Mouse (Mus musculus): ENCODE measurements around the gene Xpr1. TPM values are rescaled to one million over a fixed set of nuclear protein-coding genes. Genes with fewer than 3 reads are reported as not detected.

The Xpr1 gene
- polyA plus RNA-seq, 1 experiment from 2014 or later = 46.7 TPM

GRCm38 (mm10) chr1:155394829-155395228 lies 22.4 kb downstream of the Xpr1 start:
- ATAC-seq (ENCODE audit: low FRiP score) = no peak
- H3K4me3 ChIP-seq (replicated peaks) = no peak overlapping the region
- H3K27me3 ChIP-seq (replicated peaks) = no peaks in the 10 kb centered on the region
- H3K27ac ChIP-seq (replicated peaks) = no peak overlapping the region
- H3K9ac ChIP-seq (replicated peaks) = no peak overlapping the region
- no peaks in the 10 kb centered on the region for H3K36me3 ChIP-seq
- H3K4me1 ChIP-seq = no peaks in the 10 kb centered on the region
- no peaks in the 10 kb centered on the region for H3K9me3 ChIP-seq (replicated peaks)
- no peak overlapping the region for H3K4me2 ChIP-seq
- WGBS = 75% methylated on average over 6 of the region's 6 CpGs

- Histone ChIP-seq H3K36me3 (no peaks in the 10 kb centered on the region), H3K4me2 (no peak overlapping the region), H3K4me3 (replicated peaks) (no peak overlapping the region), H3K9ac (replicated peaks) (no peak overlapping the region), H3K27ac (replicated peaks) (no peak overlapping the region), H3K27me3 (replicated peaks) (no peaks in the 10 kb centered on the region), H3K9me3 (replicated peaks) (no peaks in the 10 kb centered on the region), H3K4me1 (peaks cover 6% of the 10 kb centered on the region; the same call in 1 of the 2 replicates)
- WGBS = 66% methylated on average over 2 of the region's 2 CpGs
- ATAC-seq (ENCODE audit: low FRiP score) = no peak
These were observed 23.2 kb downstream of the Xpr1 start for GRCm38 (mm10) chr1:155394021-155394420.

GRCm38 (mm10) chr1:155392825-155393224 lies 24.4 kb downstream of the Xpr1 start:
- Histone ChIP-seq H3K9me3 (replicated peaks) (no peaks in the 10 kb centered on the region), H3K27ac (replicated peaks) (no peak overlapping the region), H3K9ac (replicated peaks) (no peak overlapping the region), H3K36me3 (no peaks in the 10 kb centered on the region), H3K27me3 (replicated peaks) (no peaks in the 10 kb centered on the region), H3K4me3 (replicated peaks) (no peak overlapping the region), H3K4me1 (peaks cover 13% of the 10 kb centered on the region), H3K4me2 (no peak overlapping the region)
- no peak for ATAC-seq (ENCODE audit: low FRiP score)
- WGBS = 95% methylated on average over 7 of the region's 7 CpGs

DNA sequence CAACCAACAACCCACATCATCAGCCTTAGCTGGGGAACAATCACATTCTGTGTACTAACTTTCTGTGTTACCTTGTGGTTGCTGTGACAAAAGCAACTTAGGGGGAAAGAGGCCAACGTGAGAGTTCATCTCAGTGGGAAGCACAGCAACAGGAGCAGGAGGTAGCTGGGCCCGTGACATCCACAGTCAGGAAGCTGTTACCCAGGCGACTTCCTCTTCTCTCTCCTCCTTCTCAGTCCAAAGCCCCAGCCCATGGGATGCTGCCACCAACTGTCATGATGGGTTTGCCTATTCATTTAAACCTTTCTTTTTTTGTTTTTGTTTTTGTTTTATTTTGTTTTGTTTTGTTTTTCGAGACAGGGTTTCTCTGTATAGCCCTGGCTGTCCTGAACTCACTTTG lies 25.7 kb downstream of the Xpr1 start:
- H3K9ac ChIP-seq (replicated peaks) = no peak overlapping the region
- H3K27me3 ChIP-seq (replicated peaks) = no peaks in the 10 kb centered on the region
- 69% methylated on average over 4 of the region's 4 CpGs for WGBS
- no peaks in the 10 kb centered on the region for H3K36me3 ChIP-seq
- H3K27ac ChIP-seq (replicated peaks) = no peak overlapping the region
- peaks cover 18% of the 10 kb centered on the region for H3K4me1 ChIP-seq
- no peak overlapping the region for H3K4me2 ChIP-seq
- H3K4me3 ChIP-seq (replicated peaks) = no peak overlapping the region
- H3K9me3 ChIP-seq (replicated peaks) = no peaks in the 10 kb centered on the region
- no peak for ATAC-seq (ENCODE audit: low FRiP score)

GRCm38 (mm10) chr1:155388418-155388817 lies 28.8 kb downstream of the Xpr1 start:
- 0% methylated on average over 1 of the region's 1 CpGs for WGBS
- H3K27ac ChIP-seq (replicated peaks) = no peak overlapping the region
- ATAC-seq (ENCODE audit: low FRiP score) = no peak

GRCm38 (mm10) chr1:155386551-155386950 lies 30.7 kb downstream of the Xpr1 start:
- Histone ChIP-seq H3K4me3 (replicated peaks) (no peak overlapping the region), H3K4me2 (no peak overlapping the region), H3K27ac (replicated peaks) (no peak overlapping the region), H3K9me3 (replicated peaks) (no peaks in the 10 kb centered on the region), H3K9ac (replicated peaks) (no peak overlapping the region), H3K4me1 (peaks cover 18% of the 10 kb centered on the region), H3K27me3 (replicated peaks) (no peaks in the 10 kb centered on the region), H3K36me3 (peaks cover 6% of the 10 kb centered on the region; the same call in 1 of the 2 replicates)
- ATAC-seq (ENCODE audit: low FRiP score) = no peak
- 63% methylated on average over 4 of the region's 4 CpGs for WGBS

More at GRCm38 (mm10) chr1:155388418-155388817, 28.8 kb downstream of the Xpr1 start:
- peaks cover 18% of the 10 kb centered on the region for H3K4me1 ChIP-seq
- no peak overlapping the region for H3K9ac ChIP-seq (replicated peaks)
- no peak overlapping the region for H3K4me3 ChIP-seq (replicated peaks)
- peaks cover 6% of the 10 kb centered on the region; the same call in 1 of the 2 replicates for H3K36me3 ChIP-seq
- H3K9me3 ChIP-seq (replicated peaks) = no peaks in the 10 kb centered on the region
- no peaks in the 10 kb centered on the region for H3K27me3 ChIP-seq (replicated peaks)
- no peak overlapping the region for H3K4me2 ChIP-seq

DNA sequence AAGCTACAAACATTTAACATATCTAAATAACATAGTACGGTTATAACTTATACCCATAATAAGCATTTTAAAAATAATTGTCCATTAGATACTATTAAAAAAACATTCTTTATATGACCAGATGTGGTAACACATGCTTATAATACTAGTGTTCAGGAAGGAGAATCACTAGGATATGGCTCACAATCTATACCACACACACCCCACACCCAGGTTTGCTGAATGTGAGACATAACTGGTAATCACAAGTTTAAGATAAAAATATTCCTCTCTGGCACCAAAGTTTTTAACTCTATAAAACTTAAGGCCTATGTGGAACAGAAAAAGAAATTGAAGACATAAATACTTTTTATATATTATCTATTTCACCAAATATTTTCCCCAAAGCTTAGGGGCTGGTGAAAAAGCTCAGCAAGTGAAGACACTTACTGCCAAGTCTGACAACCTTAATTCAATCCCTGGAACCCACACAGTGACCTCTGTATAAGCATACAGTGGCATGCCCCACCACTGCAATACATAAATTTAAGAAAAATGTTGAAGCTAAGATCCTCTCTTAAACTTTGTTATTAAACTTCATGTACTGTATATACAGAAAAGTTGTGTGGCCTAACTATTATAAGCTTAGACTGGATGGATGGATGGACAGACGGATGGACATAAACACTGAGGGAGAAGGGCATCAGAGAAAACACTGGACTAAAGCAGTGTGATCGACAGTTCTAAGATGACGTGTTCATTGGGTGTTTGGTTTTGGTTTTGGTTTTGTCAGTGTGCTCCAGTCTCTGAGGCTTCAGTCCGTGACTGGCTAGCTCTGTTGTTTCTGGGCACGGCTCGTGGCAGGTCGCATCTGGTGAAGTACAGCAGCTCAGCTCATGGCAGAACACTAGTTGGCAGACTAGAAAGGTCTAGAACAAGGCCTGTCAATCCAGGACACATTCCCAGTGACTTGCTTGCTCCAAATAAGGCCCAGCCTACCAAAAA lies 33.6 kb downstream of the Xpr1 start:
- WGBS = 90% methylated on average over 8 of the region's 8 CpGs
- no peaks in the 10 kb centered on the region for H3K27me3 ChIP-seq (replicated peaks)
- no peak overlapping the region for H3K9ac ChIP-seq (replicated peaks)
- ATAC-seq (ENCODE audit: low FRiP score) = no peak
- peaks cover 6% of the 10 kb centered on the region; the same call in 1 of the 2 replicates for H3K36me3 ChIP-seq
- H3K27ac ChIP-seq (replicated peaks) = no peak overlapping the region
- no peak overlapping the region for H3K4me3 ChIP-seq (replicated peaks)
- no peak overlapping the region for H3K4me2 ChIP-seq
- no peaks in the 10 kb centered on the region for H3K9me3 ChIP-seq (replicated peaks)
- peaks cover 10% of the 10 kb centered on the region for H3K4me1 ChIP-seq

DNA sequence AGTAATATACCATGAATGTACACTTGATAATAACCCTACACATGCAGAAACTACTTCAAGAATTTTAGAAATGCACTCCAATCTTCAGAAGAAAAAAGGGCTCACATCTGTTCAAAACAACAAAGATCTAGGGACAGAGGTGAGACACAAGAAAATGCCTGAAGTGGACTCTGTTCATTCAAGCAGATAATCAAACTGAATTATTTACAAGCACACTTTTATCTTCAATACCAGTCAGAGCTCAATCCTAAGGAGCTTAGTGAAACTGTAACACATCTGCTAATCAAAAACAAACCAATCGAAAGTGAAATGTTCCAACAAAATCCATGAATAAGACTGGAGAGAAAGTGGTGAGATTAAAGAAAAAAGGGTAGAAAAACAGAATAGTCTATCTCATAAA lies 35.3 kb downstream of the Xpr1 start:
- Histone ChIP-seq H3K27me3 (replicated peaks) (no peaks in the 10 kb centered on the region), H3K27ac (replicated peaks) (no peak overlapping the region), H3K4me1 (no peaks in the 10 kb centered on the region), H3K9me3 (replicated peaks) (no peaks in the 10 kb centered on the region), H3K36me3 (peaks cover 6% of the 10 kb centered on the region; the same call in 1 of the 2 replicates), H3K4me3 (replicated peaks) (no peak overlapping the region), H3K9ac (replicated peaks) (no peak overlapping the region), H3K4me2 (no peak overlapping the region)
- no peak for ATAC-seq (ENCODE audit: low FRiP score)
- WGBS = 68% methylated on average over 1 of the region's 1 CpGs

DNA sequence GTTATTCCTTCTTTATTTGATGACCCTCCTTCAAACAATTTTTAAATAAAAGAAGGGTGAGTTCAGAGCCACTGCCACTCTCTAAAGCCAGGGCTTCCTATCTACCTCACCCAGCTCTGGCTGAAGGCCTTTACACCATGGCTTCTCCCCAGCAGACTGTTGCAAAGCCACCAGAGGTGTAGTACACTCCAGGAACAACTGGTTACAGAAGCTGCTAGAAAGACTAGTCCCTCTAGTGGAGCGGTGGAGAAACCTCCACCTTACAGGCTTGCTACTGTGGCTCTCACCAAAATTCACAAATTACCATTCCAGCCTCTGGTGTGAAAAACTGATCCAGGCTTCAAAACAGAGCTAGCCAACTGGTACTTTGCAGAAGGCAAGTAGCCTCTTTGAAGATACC lies 37.9 kb downstream of the Xpr1 start:
- no peaks in the 10 kb centered on the region for H3K27me3 ChIP-seq (replicated peaks)
- no peaks in the 10 kb centered on the region for H3K4me1 ChIP-seq
- WGBS = 95% methylated on average over 1 of the region's 1 CpGs
- H3K36me3 ChIP-seq = peaks cover 6% of the 10 kb centered on the region; the same call in 1 of the 2 replicates
- no peak overlapping the region for H3K4me3 ChIP-seq (replicated peaks)
- no peak overlapping the region for H3K27ac ChIP-seq (replicated peaks)
- no peak overlapping the region for H3K4me2 ChIP-seq
- no peak overlapping the region for H3K9ac ChIP-seq (replicated peaks)
- ATAC-seq (ENCODE audit: low FRiP score) = no peak
- H3K9me3 ChIP-seq (replicated peaks) = no peaks in the 10 kb centered on the region

DNA sequence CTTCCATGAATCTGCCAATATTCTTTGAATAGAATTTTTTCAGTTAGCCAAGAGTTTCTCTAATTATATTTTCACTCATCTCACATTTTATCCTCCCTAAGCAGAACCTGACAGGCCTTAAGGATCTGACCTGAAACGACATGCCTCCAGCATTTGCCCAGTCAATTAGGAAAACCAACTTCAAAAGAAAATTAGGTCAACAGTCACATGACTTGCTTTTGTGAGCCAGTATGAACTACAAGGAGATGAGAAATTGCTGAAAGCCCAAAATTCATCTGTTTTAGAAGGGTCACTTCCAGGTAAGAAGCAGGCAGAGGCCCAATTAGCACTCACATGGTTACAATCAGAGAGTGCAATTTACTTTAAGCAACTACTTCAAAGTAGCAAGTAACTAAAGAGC lies 44.4 kb downstream of the Xpr1 start:
- Histone ChIP-seq H3K4me1 (peaks cover 2% of the 10 kb centered on the region; the same call in 1 of the 2 replicates), H3K4me3 (replicated peaks) (no peak overlapping the region), H3K9me3 (replicated peaks) (no peaks in the 10 kb centered on the region), H3K4me2 (no peak overlapping the region), H3K9ac (replicated peaks) (no peak overlapping the region), H3K27me3 (replicated peaks) (no peaks in the 10 kb centered on the region), H3K27ac (replicated peaks) (no peak overlapping the region), H3K36me3 (no peaks in the 10 kb centered on the region)
- ATAC-seq (ENCODE audit: low FRiP score) = no peak
- 71% methylated on average over 1 of the region's 1 CpGs for WGBS

GRCm38 (mm10) chr1:155370075-155370658 lies 47.0 kb downstream of the Xpr1 start:
- Histone ChIP-seq H3K9ac (replicated peaks) (no peak overlapping the region), H3K4me3 (replicated peaks) (no peak overlapping the region), H3K27me3 (replicated peaks) (no peaks in the 10 kb centered on the region), H3K9me3 (replicated peaks) (no peaks in the 10 kb centered on the region), H3K4me2 (no peak overlapping the region), H3K27ac (replicated peaks) (0 out of 2 replicates have a peak overlapping the region, but pooled peaks have one; percentile 23), H3K4me1 (peaks cover 7% of the 10 kb centered on the region; the same call in 1 of the 2 replicates), H3K36me3 (no peaks in the 10 kb centered on the region)
- ATAC-seq (ENCODE audit: low FRiP score) = no peak
- 49% methylated on average over 2 of the region's 2 CpGs for WGBS

GRCm38 (mm10) chr1:155366366-155366765 lies 50.8 kb downstream of the Xpr1 start:
- ATAC-seq (ENCODE audit: low FRiP score) = no peak

More at GRCm38 (mm10) chr1:155366366-155366765, 50.8 kb downstream of the Xpr1 start:
- 38% methylated on average over 4 of the region's 4 CpGs for WGBS
- no peak overlapping the region for H3K4me3 ChIP-seq (replicated peaks)
- H3K27me3 ChIP-seq (replicated peaks) = no peaks in the 10 kb centered on the region
- H3K36me3 ChIP-seq = no peaks in the 10 kb centered on the region
- no peak overlapping the region for H3K9ac ChIP-seq (replicated peaks)
- H3K27ac ChIP-seq (replicated peaks) = no peak overlapping the region
- H3K4me2 ChIP-seq = no peak overlapping the region
- H3K9me3 ChIP-seq (replicated peaks) = no peaks in the 10 kb centered on the region
- H3K4me1 ChIP-seq = peaks cover 7% of the 10 kb centered on the region; the same call in 1 of the 2 replicates

Data from neural tube, embryonic 15.5 days (tissue).